10 mouse cellular contexts compared by ENCODE assay signal in the genomic region with DNA sequence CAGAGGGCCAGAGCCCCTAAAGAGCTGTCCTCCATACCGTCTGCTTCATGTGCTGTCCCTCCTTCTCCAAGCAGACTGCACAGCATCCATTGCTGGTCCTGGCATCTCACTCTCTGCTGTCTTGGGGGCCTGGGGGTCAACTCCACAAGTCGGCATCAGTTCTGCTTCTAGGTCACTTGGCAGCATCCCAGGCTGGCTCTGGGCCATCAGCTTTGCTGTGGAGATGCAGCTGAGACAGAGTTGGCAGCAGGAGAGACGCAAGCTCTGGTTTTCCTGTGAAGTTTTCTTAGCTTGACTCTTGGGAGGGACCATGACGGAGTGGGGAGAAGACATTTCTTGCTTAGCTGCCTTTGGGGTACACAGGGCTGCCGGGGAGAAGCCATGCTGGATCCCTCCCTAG. TPM values are rescaled to one million over a fixed set of nuclear protein-coding genes. Genes with fewer than 3 reads are reported as not detected.
DNase-seq lines count a peak whose midpoint lies in the region; ATAC-seq and TF ChIP-seq lines count a peak whose summit lies in the region.
"Had no signal": no experiment of that assay in that cellular context is flagged by ENCODE, and none has a peak within 500 bp of the region (broad histone marks: within the 10 kb centered on the region; RNA-seq: fewer than 3 reads in every experiment).

No protein-coding gene starts in this region.

- no peaks in the 10 kb centered on the region for H3K9me3 ChIP-seq in forebrain, embryonic 14.5 days (replicated peaks; ENCODE audit: control insufficient read depth, low read length)
- no peaks in the 10 kb centered on the region for H3K9me3 ChIP-seq in forebrain, embryonic 11.5 days (ENCODE audit: control insufficient read depth, low read length)
- H3K9me3 ChIP-seq: liver, embryonic 15.5 days had no signal

- ATAC-seq in forebrain, embryonic 14.5 days = no peak
- no peak for ATAC-seq in forebrain, embryonic 11.5 days (replicated peaks; ENCODE audit: low FRiP score)

- no peak for TF ChIP-seq CTCF in layer of hippocampus, adult 2 months (conservative IDR thresholded peaks at IDR 0.05)

- H3K4me3 ChIP-seq in forebrain, embryonic 14.5 days (ENCODE audit: low read depth, low read length) = no peak overlapping the region
- H3K4me3 ChIP-seq in forebrain, embryonic 11.5 days (ENCODE audit: low read depth, low read length) = no peak overlapping the region
- no peak overlapping the region for H3K4me3 ChIP-seq in layer of hippocampus, adult 2 months
- H3K4me3 ChIP-seq: liver, embryonic 15.5 days had no signal

- WGBS in forebrain, embryonic 14.5 days = 71% methylated on average over 5 of the region's 5 CpGs
- WGBS in forebrain, embryonic 11.5 days = 85% methylated on average over 5 of the region's 5 CpGs

- H3K27ac ChIP-seq in forebrain, embryonic 14.5 days (ENCODE audit: low read depth, low read length) = no peak overlapping the region
- no peak overlapping the region for H3K27ac ChIP-seq in forebrain, embryonic 11.5 days (ENCODE audit: low read depth, low read length)
- H3K27ac ChIP-seq in layer of hippocampus, adult 2 months = no peak overlapping the region
- H3K27ac ChIP-seq: kidney, postnatal 0 days; liver, embryonic 15.5 days had no signal

- H3K27me3 ChIP-seq in forebrain, embryonic 14.5 days (replicated peaks; ENCODE audit: control insufficient read depth, insufficient read depth, low read length) = no peaks in the 10 kb centered on the region
- H3K27me3 ChIP-seq in forebrain, embryonic 11.5 days (ENCODE audit: control insufficient read depth, insufficient read depth, low read length) = no peaks in the 10 kb centered on the region
- H3K27me3 ChIP-seq: liver, embryonic 15.5 days had no signal

- peak; percentile 24 for DNase-seq in forebrain, embryonic 14.5 days (ENCODE audit: low spot score)
- DNase-seq in forebrain, embryonic 11.5 days (ENCODE audit: low spot score) = no peak
- peak; percentile 43 to 61 for DNase-seq in layer of hippocampus, postnatal 10 days (ENCODE audit: low spot score in 2 of 2)
- no peak for DNase-seq in layer of hippocampus, adult 2 months (ENCODE audit: low spot score in 2 of 2)
- DNase-seq in MN1 (ENCODE audit: low spot score) = peak; percentile 67
- peak; percentile 57 for DNase-seq in brain, adult 2 months (ENCODE audit: low read depth, low spot score)
- DNase-seq in spleen, postnatal 36 days (ENCODE audit: low spot score in 2 of 2) = no peak
- no peak for DNase-seq in urinary bladder, postnatal 25 days (ENCODE audit: low spot score)

- H3K4me2 ChIP-seq in forebrain, embryonic 14.5 days (ENCODE audit: low read length) = no peak overlapping the region
- no peak overlapping the region for H3K4me2 ChIP-seq in forebrain, embryonic 11.5 days (ENCODE audit: low read depth, low read length, severe bottlenecking)
- H3K4me2 ChIP-seq: liver, embryonic 15.5 days had no signal

- H3K9ac ChIP-seq in forebrain, embryonic 14.5 days (ENCODE audit: low read length) = no peak overlapping the region
- H3K9ac ChIP-seq in forebrain, embryonic 11.5 days (ENCODE audit: low read length) = no peak overlapping the region
- H3K9ac ChIP-seq: liver, embryonic 15.5 days had no signal

- H3K36me3 ChIP-seq in forebrain, embryonic 14.5 days (ENCODE audit: control insufficient read depth, insufficient read depth, low read length) = no peaks in the 10 kb centered on the region
- H3K36me3 ChIP-seq in forebrain, embryonic 11.5 days (ENCODE audit: control insufficient read depth, insufficient read depth, low read length) = no peaks in the 10 kb centered on the region

- H3K4me1 ChIP-seq in forebrain, embryonic 14.5 days (ENCODE audit: control insufficient read depth, insufficient read depth, low read length) = no peaks in the 10 kb centered on the region; the same call in 1 of the 2 replicates
- H3K4me1 ChIP-seq in forebrain, embryonic 11.5 days (replicated peaks; ENCODE audit: control insufficient read depth, insufficient read depth, low read length) = no peaks in the 10 kb centered on the region
- H3K4me1 ChIP-seq: liver, embryonic 15.5 days had no signal

RNA-seq across cellular contexts. Expression of a gene that starts 13.0 kb away (rescaled TPM):
- 61.8 and 64.7 TPM in 2 replicates for polyA plus RNA-seq in forebrain, embryonic 14.5 days (2014; fragmentation: Nextera tagmentation; extraction: Ambion mirVana)
- polyA plus RNA-seq in forebrain, embryonic 11.5 days (2014; fragmentation: Nextera tagmentation; extraction: Ambion mirVana) = 58.4 and 65.5 TPM in 2 replicates
- 10 to 100 TPM; 37.4 to 40.0 TPM for total RNA-seq in layer of hippocampus, postnatal 10 days (2021)
- total RNA-seq in layer of hippocampus, adult 2 months (2021) = 10 to 100 TPM; 31.4 to 31.8 TPM

Comparison
In these comparisons a context has a peak if more than half of its experiments do, and no peak if none do; other contexts are left out.
1. DNase-seq: peak in forebrain, embryonic 14.5 days (single experiment), layer of hippocampus, postnatal 10 days (2 of 2), MN1 (single experiment) and brain, adult 2 months (single experiment); none in forebrain, embryonic 11.5 days (single experiment), layer of hippocampus, adult 2 months (0 of 2), spleen, postnatal 36 days (0 of 2) and urinary bladder, postnatal 25 days (single experiment).